Mouse (Mus musculus) stomach, postnatal 0 days (tissue): ENCODE measurements at regions not wholly inside any gene's neighbourhood (a gene's known extent, or its start where the extent isn't known, plus 50 kb on each side); places are given as distances from the start of the nearest gene placed in this dataset.

Source experiments
- ATAC-seq: fragments of 200-750 bp; cut with Nextera tagmentation; 2 replicates; pipeline ENCODE4 v1.8.0; 2017; ENCODE audit not compliant: low FRiP score, low TSS enrichment
- DNase-seq: peaks from one replicate; pipeline ENCODE4 v3.0.0-alpha.2; 2016; ENCODE audit warnings: low spot score
- H3K27ac ChIP-seq: fragments of 300-500 bp; sonication (generic); replicated peaks from 2 replicates; pipeline ENCODE4 v1.5.1; 2014; ENCODE audit warnings: mild to moderate bottlenecking, control low read depth
- H3K27me3 ChIP-seq: fragments of 300-500 bp; sonication (generic); 2 replicates; pipeline ENCODE4 v1.6.1; 2014; ENCODE audit warnings: low read length; ENCODE audit not compliant: control insufficient read depth, insufficient read depth
- H3K36me3 ChIP-seq: fragments of 300-500 bp; sonication (generic); 2 replicates; pipeline ENCODE4 v1.6.1; 2014; ENCODE audit warnings: low read length, mixed read lengths; ENCODE audit not compliant: control insufficient read depth, insufficient read depth
- H3K4me1 ChIP-seq: fragments of 300-500 bp; sonication (generic); replicated peaks from 2 replicates; pipeline ENCODE4 v1.6.1; 2014; ENCODE audit warnings: antibody characterized with exemption; ENCODE audit not compliant: control insufficient read depth, insufficient read depth
- H3K4me2 ChIP-seq: fragments of 300-500 bp; sonication (generic); replicated peaks from 2 replicates; pipeline ENCODE4 v1.6.1; 2014; ENCODE audit warnings: low read depth, mild to moderate bottlenecking, control low read depth, moderate library complexity
- H3K4me3 ChIP-seq: fragments of 300-500 bp; sonication (generic); 2 replicates; pipeline ENCODE4 v1.5.1; 2014; ENCODE audit warnings: low read depth, low read length, control low read depth
- H3K9ac ChIP-seq: fragments of 300-500 bp; sonication (generic); 2 replicates; pipeline ENCODE4 v1.6.1; 2014; ENCODE audit warnings: mild to moderate bottlenecking, low read length, control low read depth, mixed read lengths
- H3K9me3 ChIP-seq: fragments of 300-500 bp; sonication (generic); 2 replicates; pipeline ENCODE4 v1.6.1; 2016; ENCODE audit warnings: low read length; ENCODE audit not compliant: control insufficient read depth
- CTCF ChIP-seq: IDR thresholded peaks from 2 replicates; pipeline ENCODE4 v1.5.1; 2016; ENCODE audit warnings: antibody characterized with exemption, low read depth, mild to moderate bottlenecking, moderate library complexity
- EP300 ChIP-seq: optimal IDR thresholded peaks from 2 replicates; pipeline ENCODE3; 2016; ENCODE audit warnings: antibody characterized with exemption
- WGBS: fragments of 180-500 bp; shearing (Covaris S2); extraction: QIAGEN DNeasy Blood & Tissue Kit; methylation state at CpG from one replicate; pipeline ENCODE4 v1.1.7; 2014; 5-methylcytosine and 5-hydroxymethylcytosine counted together

- no peak for DNase-seq
- no peak for ATAC-seq
- no peaks in the 10 kb centered on the region for H3K36me3 ChIP-seq
- H3K27me3 ChIP-seq: no peaks in the 10 kb centered on the region
- H3K9ac ChIP-seq: no peak overlapping the region
- no peak for TF ChIP-seq EP300
- no peak for TF ChIP-seq CTCF
- H3K4me3 ChIP-seq: no peak overlapping the region
- no peak overlapping the region for H3K4me2 ChIP-seq
- H3K27ac ChIP-seq: no peak overlapping the region
- 44% methylated on average over 8 of the region's 8 CpGs for WGBS
- 0 out of 2 replicates have a peak, but pooled peaks cover 2% of the 10 kb centered on the region for H3K4me1 ChIP-seq
- H3K9me3 ChIP-seq: no peaks in the 10 kb centered on the region
Observed at GRCm38 (mm10) chr11:105523765-105524164, 66.0 kb upstream of the Tanc2 start.

- Histone ChIP-seq H3K4me1 (no peaks in the 10 kb centered on the region), H3K9ac (no peak overlapping the region), H3K9me3 (no peaks in the 10 kb centered on the region), H3K36me3 (no peaks in the 10 kb centered on the region), H3K4me3 (no peak overlapping the region), H3K27ac (no peak overlapping the region), H3K27me3 (no peaks in the 10 kb centered on the region), H3K4me2 (no peak overlapping the region)
- TF ChIP-seq CTCF: no peak
- TF ChIP-seq EP300: no peak
- ATAC-seq (no peak), DNase-seq (no peak)
- 93% methylated on average over 3 of the region's 3 CpGs for WGBS
Observed at GRCm38 (mm10) chr11:105520398-105520797, 63.9 kb upstream of the March10 start.

- H3K27ac ChIP-seq: no peak overlapping the region
- no peak for ATAC-seq
- 32% methylated on average over 10 of the region's 10 CpGs for WGBS
- H3K4me3 ChIP-seq: no peak overlapping the region
- no peaks in the 10 kb centered on the region; the same call in 1 of the 2 replicates for H3K4me1 ChIP-seq
- TF ChIP-seq EP300 (no peak), CTCF (no peak)
- DNase-seq: no peak
- H3K9ac ChIP-seq: no peak overlapping the region
- no peak overlapping the region for H3K4me2 ChIP-seq
- H3K27me3 ChIP-seq: no peaks in the 10 kb centered on the region
- no peaks in the 10 kb centered on the region for H3K36me3 ChIP-seq
- no peaks in the 10 kb centered on the region for H3K9me3 ChIP-seq
Observed at GRCm38 (mm10) chr11:105513275-105513674, 56.7 kb upstream of the March10 start.

- Histone ChIP-seq H3K9ac (no peak overlapping the region), H3K9me3 (no peaks in the 10 kb centered on the region), H3K4me2 (no peak overlapping the region), H3K4me1 (peaks cover 2% of the 10 kb centered on the region; the same call in 1 of the 2 replicates), H3K36me3 (no peaks in the 10 kb centered on the region), H3K4me3 (no peak overlapping the region), H3K27ac (no peak overlapping the region), H3K27me3 (no peaks in the 10 kb centered on the region)
- ATAC-seq: no peak
- DNase-seq: no peak
- TF ChIP-seq CTCF: no peak
- no peak for TF ChIP-seq EP300
- 81% methylated on average over 4 of the region's 4 CpGs for WGBS
Observed at GRCm38 (mm10) chr11:105510626-105511025, 54.1 kb upstream of the March10 start.

- DNase-seq: no peak
- Histone ChIP-seq H3K4me3 (no peak overlapping the region), H3K9me3 (no peaks in the 10 kb centered on the region), H3K27me3 (no peaks in the 10 kb centered on the region), H3K36me3 (no peaks in the 10 kb centered on the region), H3K9ac (no peak overlapping the region), H3K4me1 (peaks cover 2% of the 10 kb centered on the region; the same call in 1 of the 2 replicates), H3K27ac (no peak overlapping the region), H3K4me2 (no peak overlapping the region)
- 53% methylated on average over 7 of the region's 7 CpGs for WGBS
- no peak for ATAC-seq
- TF ChIP-seq EP300 (no peak), CTCF (no peak)
Observed at GRCm38 (mm10) chr11:105510056-105510455, 53.5 kb upstream of the March10 start.

- TF ChIP-seq EP300 (no peak), CTCF (no peak)
- no peak for DNase-seq
- 78% methylated on average over 7 of the region's 7 CpGs for WGBS
Observed at GRCm38 (mm10) chr11:105508660-105509038, 52.1 kb upstream of the March10 start.

More at GRCm38 (mm10) chr11:105508660-105509038, 52.1 kb upstream of the March10 start:
- Histone ChIP-seq H3K9me3 (no peaks in the 10 kb centered on the region), H3K36me3 (no peaks in the 10 kb centered on the region), H3K9ac (no peak overlapping the region), H3K4me1 (peaks cover 2% of the 10 kb centered on the region; the same call in 1 of the 2 replicates), H3K27me3 (no peaks in the 10 kb centered on the region), H3K27ac (no peak overlapping the region), H3K4me2 (no peak overlapping the region), H3K4me3 (no peak overlapping the region)
- no peak for ATAC-seq
